Mouse (Mus musculus): Measurements from ENCODE around the gene Tmed9.
"Not testable (repeated sequence)": the region's sequence is repeated elsewhere in the genome, so short reads cannot be mapped to it uniquely, and the experiment has no call there.

- TF ChIP-seq CTCF, EP300 (IDR thresholded peaks at IDR 0.05; ENCODE audit: low read depth): not testable (repeated sequence)
Measured at GRCm38 (mm10) chr13:55622156-55622648, 48.7 kb downstream of the Tmed9 start.

Measured in liver, postnatal 0 days (tissue).